Comparison of ENCODE assay signal across 8 mouse cellular contexts in genomic region chr15:102405489-102406195, GRCm38 (mm10). TPM values are rescaled to one million over a fixed set of nuclear protein-coding genes. Genes with fewer than 3 reads are reported as not detected.
DNase-seq lines count a peak whose midpoint lies in the region; ATAC-seq lines count a peak whose summit lies in the region.

Gene Sp1, plus strand, starts transcription at chr15:102406143.

- H3K9me3 ChIP-seq in heart, embryonic 10.5 days, result no peaks in the 10 kb centered on the region
- no peaks in the 10 kb centered on the region for H3K9me3 ChIP-seq in kidney, embryonic 15.5 days (replicated peaks)

- WGBS in heart, embryonic 10.5 days, result under 1% methylated on average over 38 of the region's 38 CpGs
- under 1% methylated on average over 38 of the region's 38 CpGs for WGBS in kidney, embryonic 15.5 days

- H3K9ac ChIP-seq in kidney, embryonic 15.5 days, result peak within 1 kb of the TSS; percentile 90

- peak within 1 kb of the TSS; percentile 73 for H3K4me3 ChIP-seq in heart, embryonic 10.5 days
- H3K4me3 ChIP-seq in kidney, embryonic 15.5 days (replicated peaks), result peak within 1 kb of the TSS; percentile 68

- H3K4me1 ChIP-seq in heart, embryonic 10.5 days, result peaks cover 31% of the 10 kb centered on the region
- peaks cover 34% of the 10 kb centered on the region for H3K4me1 ChIP-seq in kidney, embryonic 15.5 days

- no peaks in the 10 kb centered on the region for H3K27me3 ChIP-seq in heart, embryonic 10.5 days (ENCODE audit: insufficient read depth, poor library complexity, severe bottlenecking)
- no peaks in the 10 kb centered on the region for H3K27me3 ChIP-seq in kidney, embryonic 15.5 days

- peak within 1 kb of the TSS; percentile 67 for H3K4me2 ChIP-seq in kidney, embryonic 15.5 days

- peak; percentile 84 for ATAC-seq in erythroblast, adult 5-6 weeks (replicated peaks; ENCODE audit: low FRiP score, poor library complexity, severe bottlenecking)
- ATAC-seq in kidney, embryonic 15.5 days (replicated peaks; ENCODE audit: low FRiP score), result peak; percentile 98
- ATAC-seq in monocyte, adult 5-6 weeks (replicated peaks; ENCODE audit: insufficient number of reproducible peaks, low FRiP score, low TSS enrichment, poor library complexity, severe bottlenecking), result peak; percentile 87

- peak within 1 kb of the TSS; percentile 99 for H3K27ac ChIP-seq in heart, embryonic 10.5 days
- peak within 1 kb of the TSS; percentile 100 for H3K27ac ChIP-seq in kidney, embryonic 15.5 days

- peak; percentile 98 to 99 for DNase-seq in B cell, adult 2 months
- peak; percentile 100 for DNase-seq in brain, adult 2 months (ENCODE audit: low read depth, low spot score)
- DNase-seq in heart, embryonic 10.5 days (ENCODE audit: low spot score), result peak; percentile 100
- peak; percentile 100 for DNase-seq in liver
- DNase-seq in spleen, postnatal 4 days (ENCODE audit: low spot score in 2 of 2), result peak; percentile 96 to 99

- H3K36me3 ChIP-seq in heart, embryonic 10.5 days, result peaks cover 31% of the 10 kb centered on the region
- H3K36me3 ChIP-seq in kidney, embryonic 15.5 days, result peaks cover 31% of the 10 kb centered on the region

RNA-seq across cellular contexts. Expression of gene Sp1, which starts in this region (rescaled TPM):
- 42.2 and 66.3 TPM in 2 replicates for total RNA-seq in erythroblast, adult 5-6 weeks (2015; ENCODE audit: low replicate concordance)
- total RNA-seq in erythroblast, adult 5-6 weeks (2017; ENCODE audit: low replicate concordance), result 20.2 and 23.1 TPM in 2 replicates
- 5.7 and 7.6 TPM in 2 replicates for polyA plus RNA-seq in heart, embryonic 10.5 days (2016; fragmentation: Nextera tagmentation; extraction: Ambion mirVana)
- polyA plus RNA-seq in kidney, embryonic 15.5 days (2015; fragmentation: Nextera tagmentation; extraction: Ambion mirVana), result 10.8 and 11.1 TPM in 2 replicates
- 66.1 to 99.7 TPM (median 74.8 TPM) in 3 replicates for total RNA-seq in monocyte, adult 5-6 weeks (2017)

Comparison
In these comparisons a context has a peak if more than half of its experiments do, and no peak if none do; other contexts are left out.
1. Peak in every context shown above with its lines: DNase-seq, ATAC-seq, H3K4me3 ChIP-seq and H3K27ac ChIP-seq.